Mouse (Mus musculus) embryo, embryonic 10.5 days (tissue): ENCODE results near the gene Vim.
"Not testable (repeated sequence)": the region's sequence is repeated elsewhere in the genome, so short reads cannot be mapped to it uniquely, and the experiment has no call there.

Experiments
- DNase-seq: peaks from one replicate; pipeline ENCODE4 v3.0.0-alpha.2; 2015; ENCODE audit warnings: low spot score

Vim gene

DNA sequence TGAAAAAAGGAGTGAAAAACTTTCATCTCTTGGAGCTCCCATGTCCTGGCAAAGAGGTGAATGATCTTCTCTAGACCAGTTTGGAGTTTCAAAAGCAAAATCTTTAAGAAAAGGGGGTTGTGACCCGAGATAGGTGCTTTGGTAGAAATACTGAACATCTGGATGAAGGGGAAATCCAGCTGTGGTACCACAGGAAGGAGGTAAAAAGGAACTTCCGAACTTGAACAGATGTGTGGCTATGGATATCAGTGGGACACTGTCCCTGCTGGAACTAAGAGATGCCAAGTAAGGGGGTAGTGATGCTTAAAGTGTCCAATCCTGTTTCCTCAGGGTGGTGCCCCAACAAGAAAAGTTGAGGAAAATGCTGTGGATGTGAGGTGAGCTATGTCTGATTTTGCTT is 3.6 kb upstream of the Vim start:
- no peak for DNase-seq

GRCm38 (mm10) chr2:13572101-13572553 is 1.6 kb upstream of the Vim start:
- DNase-seq, result no peak

DNA sequence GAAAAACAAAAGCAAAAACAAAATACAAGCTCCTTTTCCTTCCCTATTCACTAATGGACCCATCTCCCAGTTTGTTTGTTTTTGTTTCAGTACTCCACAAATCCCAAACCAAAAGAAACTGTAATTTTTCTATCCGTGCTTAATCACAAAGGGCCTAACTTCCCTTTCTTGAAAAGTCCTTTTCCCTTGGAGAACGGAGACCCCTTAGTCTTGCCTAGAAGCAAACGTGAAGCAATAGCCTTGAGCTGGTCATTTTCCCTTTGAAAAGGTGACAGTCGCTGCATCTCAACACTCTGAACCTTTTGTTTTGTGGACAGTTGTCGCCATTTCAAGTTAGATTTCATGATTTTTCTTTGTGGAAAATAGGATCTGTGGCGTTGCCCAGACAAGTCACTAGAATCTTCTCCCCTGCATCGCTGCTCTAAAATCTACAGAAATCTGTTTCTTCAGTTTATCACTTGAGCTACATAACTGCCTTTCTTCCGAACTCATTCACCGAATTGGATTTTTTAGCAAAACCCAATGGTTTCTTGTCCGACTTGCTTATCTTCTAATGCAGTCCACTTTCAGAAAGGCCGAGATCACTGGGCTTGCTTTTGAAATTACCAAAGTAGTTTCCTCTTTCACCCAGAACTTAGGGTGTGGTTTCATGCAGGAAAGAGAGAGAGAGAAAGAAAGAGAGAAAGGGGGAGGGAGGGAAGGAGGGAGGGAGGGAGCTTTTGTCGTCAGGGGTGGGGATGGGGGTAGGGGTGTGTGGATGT is 900 bp upstream of the Vim start:
- DNase-seq, result peak; percentile 58

GRCm38 (mm10) chr2:13574066-13574800 is 506 bp downstream of the Vim start:
- DNase-seq, result peak; percentile 96

DNA sequence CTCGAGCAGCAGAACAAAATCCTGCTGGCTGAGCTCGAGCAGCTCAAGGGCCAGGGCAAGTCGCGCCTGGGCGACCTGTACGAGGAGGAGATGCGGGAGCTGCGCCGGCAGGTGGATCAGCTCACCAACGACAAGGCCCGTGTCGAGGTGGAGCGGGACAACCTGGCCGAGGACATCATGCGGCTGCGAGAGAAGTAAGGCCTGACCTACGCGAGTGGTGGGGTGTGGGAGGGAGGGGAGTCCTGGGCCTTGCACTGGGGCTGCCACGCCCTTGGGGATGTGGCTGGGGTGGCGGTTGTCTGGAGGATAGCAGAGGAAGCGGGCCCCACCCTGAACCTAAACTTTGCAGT is 1.0 kb downstream of the Vim start:
- DNase-seq, result peak; percentile 57

- peak; percentile 87 for DNase-seq
Observed at GRCm38 (mm10) chr2:13575287-13575801, 1.6 kb downstream of the Vim start.

DNA sequence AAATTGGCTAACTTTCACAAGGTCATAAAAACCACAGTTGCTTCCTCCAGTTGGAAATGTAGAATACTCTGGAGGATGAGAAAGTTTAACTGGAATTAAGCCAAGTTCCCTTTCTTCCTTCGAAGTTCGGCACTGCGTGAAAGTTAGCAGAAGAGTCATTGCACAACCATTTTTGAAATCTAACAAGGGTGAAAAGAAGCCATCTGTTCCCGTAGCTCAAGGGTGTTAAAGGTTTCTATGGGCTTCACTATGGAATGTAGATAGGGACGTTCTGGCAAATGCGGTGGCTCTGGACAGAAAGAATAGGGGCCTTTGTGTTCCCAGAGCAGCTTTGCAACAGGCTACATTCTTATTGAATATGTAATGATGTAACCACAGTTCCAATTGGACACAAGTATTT is 2.2 kb downstream of the Vim start:
- DNase-seq, result peak; percentile 82

GRCm38 (mm10) chr2:13577399-13577798 is 3.7 kb downstream of the Vim start:
- no peak for DNase-seq

- no peak for DNase-seq
Observed at GRCm38 (mm10) chr2:13578473-13579152, 4.9 kb downstream of the Vim start.

DNA sequence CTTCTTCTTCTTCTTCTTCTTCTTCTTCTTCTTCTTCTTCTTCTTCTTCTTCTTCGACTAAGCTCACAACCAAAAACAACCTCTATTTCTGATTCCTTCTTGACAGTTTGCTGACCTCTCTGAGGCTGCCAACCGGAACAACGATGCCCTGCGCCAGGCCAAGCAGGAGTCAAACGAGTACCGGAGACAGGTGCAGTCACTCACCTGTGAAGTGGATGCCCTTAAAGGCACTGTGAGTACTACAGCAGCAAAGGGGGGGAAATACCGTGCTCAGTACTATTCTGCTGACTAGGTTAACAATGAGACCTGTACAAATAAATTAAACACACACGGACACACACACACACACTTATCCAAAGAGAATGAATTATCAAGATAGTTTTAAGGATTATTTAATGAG is 5.6 kb downstream of the Vim start:
- DNase-seq, result no peak

- DNase-seq, result peak; percentile 29
Observed at GRCm38 (mm10) chr2:13579991-13580390, 6.3 kb downstream of the Vim start.

- DNase-seq, result no peak
Observed at GRCm38 (mm10) chr2:13582184-13582583, 8.5 kb downstream of the Vim start.

GRCm38 (mm10) chr2:13583746-13584145 is 10.0 kb downstream of the Vim start:
- not testable (repeated sequence) for DNase-seq

DNA sequence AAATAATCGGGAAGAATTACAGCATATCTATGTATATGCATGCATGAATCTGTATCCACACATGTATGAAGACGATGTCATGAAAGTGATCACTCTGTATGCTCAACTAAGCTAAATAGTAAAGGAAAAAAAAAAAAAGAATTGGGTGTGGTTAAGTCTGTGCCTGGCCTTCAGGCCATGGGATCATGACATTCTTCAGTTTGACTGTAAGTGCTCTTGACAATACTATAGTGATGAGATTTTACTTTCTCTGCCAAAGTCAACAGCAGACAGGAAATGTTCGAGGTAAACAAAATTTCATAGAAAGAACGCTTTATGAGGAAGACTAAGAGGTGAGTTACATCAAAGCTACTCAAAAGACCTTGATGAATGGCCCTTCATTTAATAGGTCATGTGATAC is 19.6 kb downstream of the Vim start:
- DNase-seq, result no peak

DNA sequence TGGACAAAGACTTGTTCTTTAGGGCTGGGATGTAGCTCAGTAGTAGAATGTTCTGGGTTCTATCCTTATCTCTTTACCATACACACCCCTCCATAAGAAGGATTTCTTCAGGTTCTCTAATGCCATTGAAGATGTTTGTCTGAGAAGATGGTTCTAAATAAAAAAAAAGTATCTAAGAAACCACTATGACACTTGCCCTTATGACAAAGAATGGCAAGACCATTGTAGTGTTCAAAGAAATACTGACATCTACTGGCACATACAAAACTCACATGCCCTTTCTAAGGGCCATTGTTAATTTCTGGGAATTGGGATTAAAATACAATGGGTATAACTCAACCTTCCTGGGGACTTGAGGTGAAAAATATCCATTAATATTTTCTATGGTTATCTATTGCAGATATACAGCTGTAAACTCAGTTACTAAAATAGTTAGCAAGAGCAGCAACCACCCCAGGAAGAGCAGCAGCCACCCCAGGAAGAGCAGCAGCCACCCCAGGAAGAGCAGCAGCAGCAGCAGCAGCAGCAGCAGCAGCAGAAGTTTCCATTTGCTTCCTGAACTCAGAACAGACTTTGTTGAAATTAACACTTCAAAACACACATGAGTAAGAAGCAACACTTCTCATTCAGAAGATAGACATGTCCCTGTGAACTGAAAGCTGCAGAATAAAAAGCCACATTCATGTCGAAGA is 23.4 kb downstream of the Vim start:
- peak; percentile 55 for DNase-seq

- DNase-seq, result no peak
Observed at GRCm38 (mm10) chr2:13598166-13598565, 24.4 kb downstream of the Vim start.

DNA sequence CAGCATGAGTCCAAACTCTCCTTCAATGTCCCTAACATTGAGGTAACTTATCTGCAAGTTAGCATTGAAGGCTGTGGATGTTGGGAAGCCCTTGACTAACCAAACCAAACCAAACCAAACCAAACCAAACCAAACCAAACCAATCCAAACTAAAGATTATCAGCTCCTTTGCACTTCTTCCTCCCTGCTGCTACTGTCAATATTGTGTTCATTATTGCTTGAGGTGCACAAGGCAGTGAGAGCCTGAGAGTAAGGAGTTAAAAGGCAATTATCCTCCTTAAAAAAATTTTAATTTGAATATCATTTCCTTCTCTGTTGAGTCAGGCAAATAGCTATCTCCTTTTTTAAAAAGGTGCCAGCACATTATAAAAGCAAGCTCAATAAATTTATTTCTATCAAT is 29.4 kb downstream of the Vim start:
- no peak for DNase-seq

DNA sequence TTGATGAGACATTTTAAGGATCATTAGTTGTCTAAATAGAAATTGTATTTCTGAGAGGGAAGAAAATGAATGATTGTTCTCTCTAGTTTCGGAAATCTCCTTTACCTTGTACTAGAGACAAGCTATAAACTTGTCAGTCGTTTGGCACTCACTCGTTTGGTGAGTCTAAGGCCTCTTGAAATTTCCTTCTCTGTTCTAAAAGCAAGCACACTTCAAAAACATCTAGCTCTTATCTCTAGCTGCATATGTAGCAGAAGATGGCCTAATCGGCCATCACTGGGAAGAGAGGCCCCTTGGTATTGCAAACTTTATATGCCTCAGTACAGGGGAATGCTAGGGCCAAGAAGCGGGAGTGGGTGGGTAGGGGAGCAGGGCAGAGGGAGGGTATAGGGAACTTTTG is 29.9 kb downstream of the Vim start:
- DNase-seq, result not testable (repeated sequence)

DNA sequence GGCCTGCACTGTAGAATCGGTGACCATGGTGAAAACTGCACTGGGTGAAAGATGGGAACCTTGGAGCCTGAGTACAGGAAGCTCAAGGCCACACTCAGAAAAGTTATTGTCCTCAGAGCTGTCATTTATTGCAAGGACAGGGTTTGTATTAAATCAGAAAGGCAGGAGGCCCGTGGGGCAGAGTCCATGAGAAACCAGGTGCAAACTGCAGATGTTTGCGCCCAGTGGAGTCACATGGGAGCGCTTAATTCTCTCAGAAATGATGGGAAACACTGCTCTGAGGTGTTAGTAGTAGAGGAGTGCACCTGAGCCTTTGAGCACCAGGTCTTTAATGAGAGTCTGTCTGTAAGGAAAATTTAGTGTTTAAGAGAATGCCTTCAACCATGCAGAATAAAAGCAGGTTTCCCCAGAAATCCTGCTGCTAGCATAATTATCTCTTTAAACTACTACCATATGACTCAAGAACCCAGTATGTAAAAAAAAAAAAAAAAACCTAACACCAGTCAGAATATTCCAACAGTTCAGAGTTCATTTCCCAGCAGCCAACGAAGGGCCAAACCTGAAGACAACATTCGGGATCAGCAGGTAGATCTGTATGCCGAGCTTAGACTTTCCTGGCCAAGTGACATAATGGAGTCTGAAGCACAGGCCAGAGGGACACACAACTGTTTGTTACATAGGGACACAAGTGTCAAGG is 56.6 kb downstream of the Vim start:
- no peak for DNase-seq
